Mouse (Mus musculus) olfactory bulb, adult 2 months (tissue): ENCODE results near the gene Ufc1.

Experiments used
- CTCF ChIP-seq: fragments of 200-500 bp; IDR thresholded peaks from 2 replicates; pipeline ENCODE4 v1.5.1; 2012; ENCODE audit warnings: low read depth, mild to moderate bottlenecking, low read length, moderate library complexity; ENCODE audit not compliant: insufficient read depth
- POLR2A ChIP-seq: fragments of 200-500 bp; IDR thresholded peaks from 2 replicates; pipeline ENCODE4 v1.6.1; 2012; ENCODE audit warnings: mild to moderate bottlenecking, low read depth, low read length, moderate library complexity; ENCODE audit not compliant: insufficient read depth

DNA sequence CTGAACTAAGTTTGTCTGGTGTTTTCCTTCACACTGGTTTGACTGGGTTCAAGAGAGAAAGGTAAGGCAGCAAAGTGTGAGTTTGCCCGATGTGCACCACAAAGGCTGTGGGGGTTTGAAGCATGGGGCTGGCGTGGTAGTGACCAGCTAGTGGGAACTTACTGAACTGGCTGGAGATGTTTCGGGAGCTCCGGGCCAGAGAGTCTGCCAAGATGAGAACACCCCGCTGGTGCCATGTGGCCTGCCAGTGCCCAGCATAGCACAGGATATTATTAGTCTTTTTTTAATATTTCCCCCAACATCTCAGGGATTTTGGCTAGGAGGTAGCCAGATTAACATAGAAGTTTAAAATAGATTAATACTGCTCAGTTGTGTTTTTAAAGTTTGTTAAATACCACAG, 25.3 kb upstream of the Ufc1 start:
- TF ChIP-seq CTCF (no peak), POLR2A (no peak)
